Mouse (Mus musculus) limb, embryonic 12.5 days (tissue): Measurements from ENCODE around the gene Srd5a1. TPM values are rescaled to one million over a fixed set of nuclear protein-coding genes. Genes with fewer than 3 reads are reported as not detected.

ENCODE experiments used
- ATAC-seq: fragments of 200-750 bp; cut with Nextera tagmentation; 2 replicates; pipeline ENCODE4 v1.8.0; 2017; ENCODE audit warnings: low read depth, moderate TSS enrichment; ENCODE audit not compliant: insufficient number of reproducible peaks, insufficient read depth, low FRiP score, low TSS enrichment
- H3K27ac ChIP-seq: fragments of 300-500 bp; sonication (generic); 2 replicates; pipeline ENCODE4 v1.5.1; 2016; ENCODE audit warnings: mild to moderate bottlenecking, moderate library complexity
- H3K27me3 ChIP-seq: fragments of 300-500 bp; sonication (generic); 2 replicates; pipeline ENCODE4 v1.6.1; 2016; ENCODE audit warnings: mild to moderate bottlenecking, moderate library complexity
- H3K36me3 ChIP-seq: fragments of 300-500 bp; sonication (generic); 2 replicates; pipeline ENCODE4 v1.6.1; 2016; ENCODE audit warnings: mild to moderate bottlenecking, moderate library complexity
- H3K4me1 ChIP-seq: fragments of 300-500 bp; sonication (generic); replicated peaks from 2 replicates; pipeline ENCODE4 v1.6.1; 2016
- H3K4me2 ChIP-seq: fragments of 300-500 bp; sonication (generic); 2 replicates; pipeline ENCODE4 v1.6.1; 2016; ENCODE audit warnings: mild to moderate bottlenecking, moderate library complexity
- H3K4me3 ChIP-seq: fragments of 300-500 bp; sonication (generic); replicated peaks from 2 replicates; pipeline ENCODE4 v1.5.1; 2016; ENCODE audit warnings: mild to moderate bottlenecking
- H3K9ac ChIP-seq: fragments of 300-500 bp; sonication (generic); replicated peaks from 2 replicates; pipeline ENCODE4 v1.6.1; 2016; ENCODE audit warnings: mild to moderate bottlenecking, moderate library complexity
- H3K9me3 ChIP-seq: fragments of 300-500 bp; sonication (generic); 2 replicates; pipeline ENCODE4 v1.6.1; 2016; ENCODE audit warnings: mild to moderate bottlenecking, moderate library complexity
- WGBS: fragments of 180-500 bp; shearing (Covaris S2); methylation state at CpG from one replicate; pipeline ENCODE4 v1.1.7; 2016; 5-methylcytosine and 5-hydroxymethylcytosine counted together
- polyA plus RNA-seq: library from polyadenylated mRNA; unstranded; fragments of >200 nt; fragmentation: Nextera tagmentation; extraction: Ambion mirVana; gene quantifications from 2 replicates; pipeline ENCODE4 v1.2.1, GENCODE M21; 2016

Srd5a1 gene
- 27.9 and 28.6 TPM in 2 replicates for polyA plus RNA-seq

GRCm38 (mm10) chr13:69611398-69612174 lies at the start of gene Srd5a1:
TSS of gene Srd5a1 (minus strand) at chr13:69611442.
- peak; percentile 99 for ATAC-seq
- under 1% methylated on average over 69 of the region's 69 CpGs for WGBS

GRCm38 (mm10) chr13:69654508-69654907 lies 43.3 kb upstream of the Srd5a1 start:
- no peaks in the 10 kb centered on the region for H3K36me3 ChIP-seq
- no peak overlapping the region for H3K4me2 ChIP-seq
- H3K27me3 ChIP-seq = no peaks in the 10 kb centered on the region
- H3K9me3 ChIP-seq = no peaks in the 10 kb centered on the region
- no peak overlapping the region for H3K9ac ChIP-seq
- WGBS = 83% methylated on average over 3 of the region's 3 CpGs
- no peak overlapping the region for H3K27ac ChIP-seq
- H3K4me3 ChIP-seq = no peak overlapping the region
- no peaks in the 10 kb centered on the region for H3K4me1 ChIP-seq
- no peak for ATAC-seq

More at GRCm38 (mm10) chr13:69611398-69612174, at the start of gene Srd5a1:
- Histone ChIP-seq H3K36me3 (peaks cover 33% of the 10 kb centered on the region), H3K4me1 (peaks cover 11% of the 10 kb centered on the region), H3K27ac (peak within 1 kb of the TSS; percentile 54; the same call in 1 of the 2 replicates), H3K4me3 (peak within 1 kb of the TSS; percentile 85), H3K4me2 (peak within 1 kb of the TSS; percentile 86), H3K9me3 (no peaks in the 10 kb centered on the region), H3K9ac (peak within 1 kb of the TSS; percentile 73), H3K27me3 (peaks cover 3% of the 10 kb centered on the region; the same call in 1 of the 2 replicates)

- 91% methylated on average over 9 of the region's 9 CpGs for WGBS
- H3K27ac ChIP-seq = no peak overlapping the region
- no peak for ATAC-seq
Measured at GRCm38 (mm10) chr13:69646481-69646880, 35.2 kb upstream of the Srd5a1 start.

DNA sequence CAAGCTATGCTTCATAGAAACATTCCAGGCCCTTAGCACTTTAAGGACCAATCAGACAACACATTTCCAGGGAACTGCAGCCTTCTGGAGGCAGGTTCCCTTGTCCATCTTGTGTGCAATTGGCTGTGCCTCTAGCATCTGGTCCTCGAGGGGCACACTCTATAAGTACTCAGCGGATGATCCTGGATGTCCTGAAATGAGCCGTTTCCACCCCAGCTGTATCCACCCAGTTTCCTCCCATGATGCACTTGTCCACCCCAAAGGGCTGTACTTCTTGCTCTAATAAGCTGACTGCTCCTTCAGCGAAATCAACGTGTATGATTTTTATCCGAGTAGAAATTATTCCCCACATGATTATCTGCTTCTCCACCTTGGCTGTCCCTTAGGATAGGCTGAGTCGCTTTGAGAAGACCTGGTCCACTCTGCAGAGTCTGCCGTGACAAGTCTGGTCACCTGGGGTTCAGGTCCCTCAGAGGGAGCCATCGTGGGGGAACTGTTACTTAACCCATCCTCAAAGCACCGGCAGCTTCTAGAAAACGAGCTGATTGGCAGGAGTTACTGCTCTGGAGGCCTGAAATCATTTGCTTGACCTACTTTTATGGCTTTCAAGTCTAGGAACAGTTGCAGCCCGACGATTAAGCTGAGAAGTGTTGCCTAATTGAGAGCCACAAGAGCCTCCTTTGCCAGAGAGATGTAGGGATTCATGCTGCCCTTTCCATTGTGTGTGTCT lies 34.6 kb upstream of the Srd5a1 start:
- Histone ChIP-seq H3K27me3 (no peaks in the 10 kb centered on the region), H3K36me3 (peaks cover 6% of the 10 kb centered on the region), H3K4me1 (no peaks in the 10 kb centered on the region), H3K9me3 (no peaks in the 10 kb centered on the region), H3K4me3 (no peak overlapping the region), H3K4me2 (no peak overlapping the region), H3K27ac (no peak overlapping the region), H3K9ac (no peak overlapping the region)
- 62% methylated on average over 13 of the region's 13 CpGs for WGBS
- no peak for ATAC-seq

More at GRCm38 (mm10) chr13:69646481-69646880, 35.2 kb upstream of the Srd5a1 start:
- Histone ChIP-seq H3K4me1 (no peaks in the 10 kb centered on the region), H3K9ac (no peak overlapping the region), H3K4me2 (no peak overlapping the region), H3K9me3 (no peaks in the 10 kb centered on the region), H3K36me3 (peaks cover 4% of the 10 kb centered on the region; the same call in 1 of the 2 replicates), H3K27me3 (no peaks in the 10 kb centered on the region), H3K4me3 (no peak overlapping the region)

GRCm38 (mm10) chr13:69644427-69645166 lies 33.4 kb upstream of the Srd5a1 start:
- no peak overlapping the region for H3K4me2 ChIP-seq
- no peak overlapping the region for H3K9ac ChIP-seq
- H3K4me1 ChIP-seq = no peaks in the 10 kb centered on the region
- 83% methylated on average over 13 of the region's 13 CpGs for WGBS
- H3K9me3 ChIP-seq = no peaks in the 10 kb centered on the region
- ATAC-seq = no peak
- H3K36me3 ChIP-seq = peaks cover 17% of the 10 kb centered on the region
- H3K27me3 ChIP-seq = no peaks in the 10 kb centered on the region
- no peak overlapping the region for H3K4me3 ChIP-seq
- no peak overlapping the region for H3K27ac ChIP-seq

GRCm38 (mm10) chr13:69643937-69644336 lies 32.7 kb upstream of the Srd5a1 start:
- no peak overlapping the region for H3K4me3 ChIP-seq
- H3K36me3 ChIP-seq = peaks cover 23% of the 10 kb centered on the region
- no peak overlapping the region for H3K4me2 ChIP-seq
- WGBS = 88% methylated on average over 2 of the region's 2 CpGs
- H3K27me3 ChIP-seq = no peaks in the 10 kb centered on the region
- ATAC-seq = no peak
- H3K27ac ChIP-seq = no peak overlapping the region
- H3K9ac ChIP-seq = no peak overlapping the region
- H3K9me3 ChIP-seq = no peaks in the 10 kb centered on the region
- H3K4me1 ChIP-seq = no peaks in the 10 kb centered on the region

- Histone ChIP-seq H3K4me2 (no peak overlapping the region), H3K9ac (no peak overlapping the region), H3K9me3 (no peaks in the 10 kb centered on the region), H3K36me3 (peaks cover 34% of the 10 kb centered on the region), H3K4me1 (no peaks in the 10 kb centered on the region), H3K4me3 (no peak overlapping the region), H3K27ac (no peak overlapping the region), H3K27me3 (no peaks in the 10 kb centered on the region)
- 75% methylated on average over 5 of the region's 5 CpGs for WGBS
- ATAC-seq = no peak
Measured at GRCm38 (mm10) chr13:69642656-69643216, 31.5 kb upstream of the Srd5a1 start.

DNA sequence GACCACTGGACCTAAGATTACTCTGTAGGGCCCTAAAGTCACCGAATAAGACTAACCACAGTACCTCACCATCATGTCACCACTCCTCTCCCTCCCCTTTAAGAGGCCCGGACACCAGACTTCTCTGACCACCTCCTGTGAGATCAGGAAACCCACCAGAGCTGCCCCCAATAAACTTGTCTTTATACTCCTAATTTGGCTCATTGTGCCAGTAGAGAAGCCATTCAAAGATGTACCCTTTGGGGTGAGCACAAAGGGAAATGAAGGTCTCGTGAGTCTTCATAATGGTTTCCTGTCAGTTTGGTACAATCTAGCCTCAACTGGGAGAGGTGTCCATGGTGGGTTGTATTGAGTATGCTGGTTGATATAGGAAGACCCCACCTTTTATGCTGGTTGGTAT lies 29.8 kb upstream of the Srd5a1 start:
- H3K4me3 ChIP-seq = no peak overlapping the region
- H3K9me3 ChIP-seq = no peaks in the 10 kb centered on the region
- H3K27me3 ChIP-seq = no peaks in the 10 kb centered on the region
- no peaks in the 10 kb centered on the region for H3K4me1 ChIP-seq
- H3K36me3 ChIP-seq = peaks cover 51% of the 10 kb centered on the region
- H3K27ac ChIP-seq = no peak overlapping the region
- ATAC-seq = no peak
- H3K9ac ChIP-seq = no peak overlapping the region
- 88% methylated on average over 3 of the region's 3 CpGs for WGBS
- H3K4me2 ChIP-seq = no peak overlapping the region

- 85% methylated on average over 4 of the region's 4 CpGs for WGBS
- Histone ChIP-seq H3K4me2 (no peak overlapping the region), H3K4me3 (no peak overlapping the region), H3K36me3 (peaks cover 56% of the 10 kb centered on the region), H3K27me3 (no peaks in the 10 kb centered on the region), H3K27ac (no peak overlapping the region), H3K4me1 (no peaks in the 10 kb centered on the region), H3K9ac (no peak overlapping the region), H3K9me3 (no peaks in the 10 kb centered on the region)
- ATAC-seq = no peak
Measured at GRCm38 (mm10) chr13:69640541-69640940, 29.3 kb upstream of the Srd5a1 start.

DNA sequence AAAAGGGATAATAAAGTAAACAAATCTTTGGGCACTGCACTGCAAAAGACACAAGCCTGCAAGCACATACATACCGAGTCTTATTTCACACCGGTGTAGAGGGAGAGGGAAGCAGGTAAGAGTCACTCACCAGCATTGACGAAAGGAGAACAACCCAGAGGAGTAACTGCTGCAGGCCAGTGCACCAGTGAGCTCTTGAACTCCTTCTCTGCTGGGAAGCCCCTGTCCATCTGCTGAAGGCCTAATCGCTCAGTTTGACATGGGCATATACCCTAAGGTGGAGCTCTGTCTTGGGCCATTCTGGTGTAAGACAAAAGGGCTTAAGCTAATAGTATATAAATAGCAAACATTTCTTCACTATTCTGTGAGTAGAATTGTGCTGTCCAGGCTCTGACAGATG lies 28.9 kb upstream of the Srd5a1 start:
- no peak overlapping the region for H3K4me2 ChIP-seq
- H3K9ac ChIP-seq = no peak overlapping the region
- H3K36me3 ChIP-seq = peaks cover 60% of the 10 kb centered on the region
- WGBS = 94% methylated on average over 4 of the region's 4 CpGs
- no peak for ATAC-seq
- no peaks in the 10 kb centered on the region for H3K9me3 ChIP-seq
- no peak overlapping the region for H3K4me3 ChIP-seq
- H3K27ac ChIP-seq = no peak overlapping the region
- H3K27me3 ChIP-seq = no peaks in the 10 kb centered on the region
- no peaks in the 10 kb centered on the region for H3K4me1 ChIP-seq

DNA sequence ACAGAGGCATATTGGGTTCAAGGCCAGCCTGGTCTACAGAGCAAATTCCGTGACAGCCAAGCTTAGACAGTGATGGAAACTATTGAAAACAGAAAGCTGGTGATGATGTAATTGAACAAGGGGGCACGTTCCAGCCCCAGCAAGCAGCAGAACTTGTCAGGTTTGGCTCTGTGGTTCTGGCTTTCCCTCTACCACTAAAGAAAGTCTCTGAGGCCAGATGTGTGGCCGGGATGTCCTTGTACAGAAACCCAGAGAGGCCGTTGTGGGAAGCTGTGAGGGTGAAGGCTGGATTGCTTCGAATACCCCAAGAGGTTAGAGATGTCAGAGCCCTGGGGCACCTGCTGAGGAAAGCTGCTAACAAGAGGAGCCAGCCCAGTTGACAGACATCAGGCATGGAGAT lies 28.0 kb upstream of the Srd5a1 start:
- H3K4me1 ChIP-seq = no peaks in the 10 kb centered on the region
- no peak overlapping the region for H3K4me3 ChIP-seq
- H3K4me2 ChIP-seq = no peak overlapping the region
- no peaks in the 10 kb centered on the region for H3K27me3 ChIP-seq
- WGBS = 89% methylated on average over 5 of the region's 5 CpGs
- ATAC-seq = no peak
- peaks cover 69% of the 10 kb centered on the region for H3K36me3 ChIP-seq
- no peak overlapping the region for H3K27ac ChIP-seq
- H3K9me3 ChIP-seq = no peaks in the 10 kb centered on the region
- no peak overlapping the region for H3K9ac ChIP-seq
